In genomic region chr10:88420655-88421435, GRCm38 (mm10) we compare ENCODE assay signal across 17 mouse cellular contexts. TPM values are rescaled to one million over a fixed set of nuclear protein-coding genes. Genes with fewer than 3 reads are reported as not detected.
DNase-seq lines count a peak whose midpoint lies in the region; ATAC-seq and TF ChIP-seq lines count a peak whose summit lies in the region.
"Had no signal": no experiment of that assay in that cellular context is flagged by ENCODE, and none has a peak within 500 bp of the region (broad histone marks: within the 10 kb centered on the region; RNA-seq: fewer than 3 reads in every experiment).

No protein-coding gene starts in this region.

- H3K9me3 ChIP-seq in heart, postnatal 0 days (replicated peaks; ENCODE audit: control insufficient read depth, low read length): no peaks in the 10 kb centered on the region
- no peaks in the 10 kb centered on the region for H3K9me3 ChIP-seq in heart, embryonic 12.5 days (replicated peaks)
- H3K9me3 ChIP-seq: embryonic facial prominence, embryonic 10.5 days; liver, embryonic 13.5 days had no signal

- no peak overlapping the region for H3K9ac ChIP-seq in heart, postnatal 0 days (replicated peaks; ENCODE audit: low read depth, low read length)
- no peak overlapping the region for H3K9ac ChIP-seq in heart, embryonic 12.5 days
- H3K9ac ChIP-seq: hindbrain, embryonic 14.5 days; liver, embryonic 13.5 days had no signal

- ATAC-seq in heart, postnatal 0 days (ENCODE audit: insufficient read depth, low read depth): peak; percentile 89
- no peak for ATAC-seq in heart, embryonic 12.5 days (ENCODE audit: insufficient number of reproducible peaks, low FRiP score)
- ATAC-seq in megakaryocyte progenitor cell, adult 5-6 weeks (replicated peaks; ENCODE audit: poor library complexity): peak; percentile 66
- ATAC-seq: midbrain, embryonic 16.5 days had no signal

- peak overlapping the region; percentile 58 for H3K27ac ChIP-seq in heart, postnatal 0 days (ENCODE audit: low read depth)
- H3K27ac ChIP-seq in heart, embryonic 12.5 days (ENCODE audit: poor library complexity, severe bottlenecking): no peak overlapping the region
- H3K27ac ChIP-seq in brown adipose tissue, adult 24 weeks (replicated peaks; ENCODE audit: low read depth, low read length): 0 out of 2 replicates have a peak overlapping the region, but pooled peaks have one; percentile 29
- H3K27ac ChIP-seq: embryonic facial prominence, embryonic 10.5 days; hindbrain, embryonic 14.5 days; liver, embryonic 13.5 days had no signal

- H3K4me3 ChIP-seq in heart, postnatal 0 days (ENCODE audit: low read depth, low read length): no peak overlapping the region
- H3K4me3 ChIP-seq in heart, embryonic 12.5 days: no peak overlapping the region
- no peak overlapping the region for H3K4me3 ChIP-seq in brown adipose tissue, adult 24 weeks (ENCODE audit: insufficient read depth, low read depth, low read length)
- H3K4me3 ChIP-seq: embryonic facial prominence, embryonic 10.5 days; liver, embryonic 13.5 days had no signal

- peaks cover 39% of the 10 kb centered on the region for H3K36me3 ChIP-seq in heart, postnatal 0 days (replicated peaks; ENCODE audit: control insufficient read depth, insufficient read depth, low read length)
- H3K36me3 ChIP-seq in heart, embryonic 12.5 days: peaks cover 11% of the 10 kb centered on the region

- WGBS in heart, postnatal 0 days: 52% methylated on average over 19 of the region's 19 CpGs
- WGBS in heart, embryonic 12.5 days: 78% methylated on average over 19 of the region's 19 CpGs

- H3K4me1 ChIP-seq in heart, postnatal 0 days (ENCODE audit: control insufficient read depth, insufficient read depth): peaks cover 5% of the 10 kb centered on the region
- peaks cover 7% of the 10 kb centered on the region; the same call in 1 of the 2 replicates for H3K4me1 ChIP-seq in heart, embryonic 12.5 days (replicated peaks)
- no peaks in the 10 kb centered on the region for H3K4me1 ChIP-seq in brown adipose tissue, adult 24 weeks (ENCODE audit: control insufficient read depth, insufficient read depth, insufficient read length, low read length)
- H3K4me1 ChIP-seq: embryonic facial prominence, embryonic 10.5 days; liver, embryonic 13.5 days had no signal

- TF ChIP-seq EP300 in heart, postnatal 0 days (IDR thresholded peaks at IDR 0.05; ENCODE audit: low read depth): no peak

- peak overlapping the region; percentile 2; the same call in 1 of the 2 replicates for H3K4me2 ChIP-seq in heart, postnatal 0 days (ENCODE audit: low read depth, low read length)
- no peak overlapping the region for H3K4me2 ChIP-seq in heart, embryonic 12.5 days
- H3K4me2 ChIP-seq: heart, embryonic 11.5 days; hindbrain, embryonic 14.5 days; liver, embryonic 13.5 days had no signal

- no peaks in the 10 kb centered on the region for H3K27me3 ChIP-seq in heart, postnatal 0 days (ENCODE audit: control insufficient read depth, insufficient read depth, low read length)
- H3K27me3 ChIP-seq in heart, embryonic 12.5 days (replicated peaks): no peaks in the 10 kb centered on the region
- H3K27me3 ChIP-seq: liver, embryonic 13.5 days had no signal

- TF ChIP-seq CTCF in heart, postnatal 0 days (IDR thresholded peaks at IDR 0.05; ENCODE audit: low read depth): no peak

- peak; percentile 61 for DNase-seq in heart, postnatal 0 days (ENCODE audit: low spot score)
- DNase-seq in B cell, adult 2 months: peak; percentile 40 to 46
- no peak for DNase-seq in embryo, embryonic 9.5 days (ENCODE audit: extremely low spot score)
- no peak for DNase-seq in right cerebral cortex, adult 18-20 months
- DNase-seq in kidney, postnatal 14 days: no peak
- DNase-seq: cerebellum, adult 9-10 months; kidney, adult 2 months; liver, embryonic 13.5 days had no signal

RNA-seq across cellular contexts. Expression of gene Sycp3, which starts 38.5 kb away (rescaled TPM):
- total RNA-seq in heart, postnatal 0 days (2014; rRNA removed; ENCODE audit: low replicate concordance): not detected in 2 replicates
- polyA plus RNA-seq in heart, postnatal 0 days (2015; fragmentation: Nextera tagmentation; extraction: Ambion mirVana): 0.18 and 0.20 TPM in 2 replicates
- 0.50 TPM in 1 of 2 replicates, not detected in the other for polyA plus RNA-seq in heart, embryonic 12.5 days (2016; fragmentation: Nextera tagmentation; extraction: Ambion mirVana)
- polyA plus RNA-seq in brown adipose tissue, adult 24 weeks (2012; ENCODE audit: insufficient read depth, insufficient read length, missing spikeins): 13.5 and 43.7 TPM in 2 replicates
- total RNA-seq in megakaryocyte progenitor cell, adult 5-6 weeks (2015): not detected in 2 replicates
- not detected in 2 replicates for total RNA-seq in megakaryocyte progenitor cell, adult 5-6 weeks (2017)
- polyA plus RNA-seq: kidney, adult 2 months; neural tube, embryonic 14.5 days; stomach, embryonic 14.5 days had no signal

RNA-seq across cellular contexts. Expression of gene Gnptab, which starts 41.9 kb away (rescaled TPM):
- total RNA-seq in heart, postnatal 0 days (2014; rRNA removed; ENCODE audit: low replicate concordance): 15.8 and 18.8 TPM in 2 replicates
- 8.4 and 9.7 TPM in 2 replicates for polyA plus RNA-seq in heart, postnatal 0 days (2015; fragmentation: Nextera tagmentation; extraction: Ambion mirVana)
- 11.2 and 12.8 TPM in 2 replicates for polyA plus RNA-seq in heart, embryonic 12.5 days (2016; fragmentation: Nextera tagmentation; extraction: Ambion mirVana)
- polyA plus RNA-seq in brown adipose tissue, adult 24 weeks (2012; ENCODE audit: insufficient read depth, insufficient read length, missing spikeins): 18.3 and 30.1 TPM in 2 replicates
- total RNA-seq in megakaryocyte progenitor cell, adult 5-6 weeks (2015): 117 and 142 TPM in 2 replicates
- 48.7 and 58.3 TPM in 2 replicates for total RNA-seq in megakaryocyte progenitor cell, adult 5-6 weeks (2017)

RNA-seq across cellular contexts. Expression of gene Dram1, which starts 42.0 kb away (rescaled TPM):
- total RNA-seq in heart, postnatal 0 days (2014; rRNA removed; ENCODE audit: low replicate concordance): 1.5 and 2.2 TPM in 2 replicates
- polyA plus RNA-seq in heart, postnatal 0 days (2015; fragmentation: Nextera tagmentation; extraction: Ambion mirVana): 1.2 and 1.8 TPM in 2 replicates
- 0.91 and 1.2 TPM in 2 replicates for polyA plus RNA-seq in heart, embryonic 12.5 days (2016; fragmentation: Nextera tagmentation; extraction: Ambion mirVana)
- polyA plus RNA-seq in brown adipose tissue, adult 24 weeks (2012; ENCODE audit: insufficient read depth, insufficient read length, missing spikeins): 31.8 and 40.7 TPM in 2 replicates
- 38.5 and 45.3 TPM in 2 replicates for total RNA-seq in megakaryocyte progenitor cell, adult 5-6 weeks (2015)
- total RNA-seq in megakaryocyte progenitor cell, adult 5-6 weeks (2017): 26.8 and 33.4 TPM in 2 replicates

Comparison
In these comparisons a context has a peak if more than half of its experiments do, and no peak if none do; other contexts are left out.
1. DNase-seq: peak in heart, postnatal 0 days (single experiment) and B cell, adult 2 months (2 of 2); none in embryo, embryonic 9.5 days (single experiment), right cerebral cortex, adult 18-20 months (single experiment) and kidney, postnatal 14 days (single experiment).
2. RNA of gene Dram1, which starts 42.0 kb away (polyA plus RNA-seq): 31.8 to 40.7 TPM in brown adipose tissue, adult 24 weeks; 1.2 to 1.8 TPM in heart, postnatal 0 days and 0.91 to 1.2 TPM in heart, embryonic 12.5 days; every median in the first group is over 10 times any median in the second.